Mouse (Mus musculus) MEL-GATA-1-ER (cell line): ENCODE results near the gene Prss32.

ENCODE experiments used
- DNase-seq: peaks from one replicate; pipeline ENCODE4 v3.0.0-alpha.2; 2012; ENCODE audit warnings: low read depth; ENCODE audit errors: extremely low read depth

Prss32 gene

GRCm38 (mm10) chr17:23843812-23844273 lies at the start of gene Prss32, which contains the start of gene Prss41:
Prss32 (plus strand) TSS chr17:23843855.
Prss41 (minus strand) TSS chr17:23844172.
- DNase-seq, result peak; percentile 61

- DNase-seq, result no peak
Measured at GRCm38 (mm10) chr17:23795323-23795722, 48.3 kb upstream of the Prss32 start.

- no peak for DNase-seq
Measured at GRCm38 (mm10) chr17:23797316-23797715, 46.3 kb upstream of the Prss32 start.

- no peak for DNase-seq
Measured at GRCm38 (mm10) chr17:23801627-23802026, 42.0 kb upstream of the Prss32 start.

- peak; percentile 98 for DNase-seq
Measured at GRCm38 (mm10) chr17:23802746-23803365, 40.8 kb upstream of the Prss32 start.

DNA sequence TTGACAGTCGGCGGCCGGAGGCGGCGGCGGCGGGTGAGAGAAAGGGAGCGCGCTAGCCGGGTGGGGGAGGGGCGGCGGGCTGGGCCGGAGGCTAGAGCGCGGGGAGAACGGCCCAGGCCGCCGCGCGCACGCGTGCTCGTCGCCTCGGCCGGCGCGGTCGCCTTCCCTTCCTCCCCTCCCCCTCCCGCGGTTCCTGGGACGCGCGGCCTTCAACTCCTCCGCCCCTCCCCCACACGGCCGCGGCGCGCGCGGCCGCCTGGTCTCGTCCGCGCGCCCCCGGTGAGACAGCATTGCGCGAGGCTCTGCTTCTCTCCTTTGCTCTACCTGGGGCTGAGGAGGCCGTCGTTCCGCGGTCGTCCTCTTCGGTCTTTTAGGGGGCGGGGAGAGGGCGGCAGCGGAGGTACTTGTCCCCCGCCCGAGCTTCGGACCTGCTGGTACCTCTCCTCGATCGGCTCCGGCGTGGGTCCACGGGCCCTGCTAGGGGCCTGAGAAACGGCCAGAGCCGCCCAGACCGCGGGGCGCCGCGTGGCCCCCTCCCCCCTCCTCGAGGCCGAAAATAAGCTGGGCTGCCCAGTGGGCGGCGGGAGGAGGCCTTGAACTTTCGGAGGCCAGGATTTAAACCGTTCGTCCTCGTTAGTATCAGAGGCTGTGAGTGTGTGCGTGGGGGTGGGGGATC lies 40.2 kb upstream of the Prss32 start:
- DNase-seq, result no peak

DNA sequence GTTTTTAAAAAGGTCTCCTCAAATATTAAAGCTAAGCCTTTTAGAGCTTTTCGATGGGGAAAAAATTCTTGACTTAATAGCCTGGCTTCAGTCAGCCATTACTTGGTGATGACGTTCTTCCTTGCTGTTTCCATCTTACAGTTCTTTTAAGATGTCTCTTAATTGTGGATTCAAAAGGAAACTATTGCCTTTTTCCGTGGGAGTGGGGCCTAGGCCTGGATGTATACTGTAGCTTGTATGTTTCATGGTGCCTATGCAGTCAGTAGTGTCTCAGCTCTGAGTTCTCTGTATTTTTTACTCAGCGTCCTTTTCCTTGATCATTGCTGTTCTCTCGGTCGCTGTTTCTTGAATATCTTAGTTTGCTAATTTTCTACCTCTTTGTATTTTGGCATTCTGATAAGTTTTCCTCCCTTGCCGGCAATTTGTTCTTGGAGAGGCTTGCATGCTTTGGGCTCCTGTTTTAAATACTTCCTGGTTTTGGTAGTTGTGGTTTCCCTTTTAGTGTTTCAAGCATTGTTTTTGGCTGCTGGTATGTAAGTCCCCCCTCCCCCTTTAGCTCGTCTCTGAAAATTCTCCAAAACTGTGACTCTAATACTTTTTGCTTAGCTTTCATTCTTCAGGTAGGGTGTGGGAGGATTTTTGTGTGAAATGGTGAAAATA lies 39.1 kb upstream of the Prss32 start:
- DNase-seq, result no peak

GRCm38 (mm10) chr17:23806867-23807266 lies 36.8 kb upstream of the Prss32 start:
- DNase-seq, result no peak

GRCm38 (mm10) chr17:23807918-23808317 lies 35.7 kb upstream of the Prss32 start:
- DNase-seq, result no peak

- DNase-seq, result no peak
Measured at GRCm38 (mm10) chr17:23815641-23816040, 28.0 kb upstream of the Prss32 start.

DNA sequence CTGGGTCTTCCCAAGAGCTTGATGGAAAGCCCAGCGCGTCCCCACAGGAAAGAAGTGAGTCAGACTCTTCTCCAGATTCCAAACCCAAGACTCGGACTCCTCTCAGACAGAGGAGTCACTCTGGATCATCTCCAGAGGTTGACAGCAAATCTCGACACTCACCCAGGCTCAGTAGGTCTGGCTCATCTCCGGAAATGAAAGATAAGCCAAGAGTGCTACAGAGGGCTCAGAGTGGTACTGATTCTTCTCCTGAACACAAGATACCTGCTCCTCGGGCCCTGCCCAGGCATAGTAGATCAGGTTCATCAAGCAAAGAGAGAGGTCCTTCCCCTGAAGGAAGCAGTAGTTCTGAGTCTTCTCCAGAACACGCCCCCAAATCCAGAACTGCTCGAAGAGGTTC lies 25.1 kb upstream of the Prss32 start:
- DNase-seq, result no peak

DNA sequence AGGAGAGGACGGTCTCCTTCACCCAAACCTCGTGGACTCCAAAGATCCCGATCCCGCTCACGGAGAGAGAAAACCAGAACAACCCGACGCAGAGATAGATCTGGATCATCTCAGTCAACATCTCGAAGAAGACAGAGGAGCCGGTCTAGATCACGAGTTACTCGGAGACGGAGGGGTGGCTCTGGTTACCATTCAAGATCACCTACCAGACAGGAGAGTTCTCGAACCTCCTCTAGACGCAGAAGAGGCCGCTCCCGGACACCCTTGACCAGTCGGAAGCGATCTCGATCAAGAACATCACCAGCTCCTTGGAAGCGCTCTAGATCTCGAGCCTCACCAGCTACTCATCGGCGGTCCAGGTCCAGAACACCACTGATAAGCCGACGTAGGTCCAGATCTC lies 24.4 kb upstream of the Prss32 start:
- DNase-seq, result no peak

DNA sequence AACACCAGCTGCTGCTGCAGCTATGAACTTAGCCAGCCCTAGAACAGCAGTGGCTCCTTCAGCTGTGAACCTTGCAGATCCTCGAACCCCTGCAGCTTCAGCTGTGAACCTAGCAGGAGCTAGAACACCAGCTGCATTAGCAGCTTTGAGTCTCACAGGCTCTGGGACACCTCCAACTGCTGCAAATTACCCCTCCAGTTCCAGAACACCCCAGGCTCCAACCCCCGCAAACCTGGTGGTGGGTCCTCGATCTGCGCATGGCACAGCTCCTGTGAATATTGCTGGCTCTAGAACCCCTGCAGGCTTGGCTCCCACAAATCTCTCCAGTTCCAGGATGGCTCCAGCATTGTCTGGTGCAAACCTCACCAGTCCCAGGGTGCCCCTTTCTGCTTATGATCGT lies 22.9 kb upstream of the Prss32 start:
- no peak for DNase-seq

DNA sequence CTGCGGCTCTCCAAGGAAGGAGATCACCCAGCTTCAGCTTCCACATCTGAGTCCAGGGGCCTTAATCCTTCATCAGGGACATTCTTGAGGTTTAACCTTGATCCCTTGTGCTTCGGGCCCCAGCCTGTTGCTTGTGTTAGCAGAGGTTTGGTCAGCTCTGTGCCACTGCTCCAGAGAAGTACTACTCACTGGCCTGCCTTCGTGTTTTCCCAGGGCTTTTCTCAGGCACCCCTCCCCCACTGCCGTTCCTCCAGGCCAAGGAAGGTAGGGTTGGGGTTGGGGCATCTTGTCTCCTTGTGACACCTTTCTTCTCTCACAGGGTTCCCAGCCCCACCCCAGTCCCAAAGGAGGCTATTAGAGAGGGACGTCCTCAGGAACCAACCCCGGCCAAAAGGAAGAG lies 21.6 kb upstream of the Prss32 start:
- no peak for DNase-seq

- no peak for DNase-seq
Measured at GRCm38 (mm10) chr17:23823018-23823417, 20.6 kb upstream of the Prss32 start.

GRCm38 (mm10) chr17:23823614-23824013 lies 20.0 kb upstream of the Prss32 start:
- DNase-seq, result no peak

GRCm38 (mm10) chr17:23825591-23825990 lies 18.1 kb upstream of the Prss32 start:
- no peak for DNase-seq

- no peak for DNase-seq
Measured at GRCm38 (mm10) chr17:23828271-23829001, 15.2 kb upstream of the Prss32 start.

DNA sequence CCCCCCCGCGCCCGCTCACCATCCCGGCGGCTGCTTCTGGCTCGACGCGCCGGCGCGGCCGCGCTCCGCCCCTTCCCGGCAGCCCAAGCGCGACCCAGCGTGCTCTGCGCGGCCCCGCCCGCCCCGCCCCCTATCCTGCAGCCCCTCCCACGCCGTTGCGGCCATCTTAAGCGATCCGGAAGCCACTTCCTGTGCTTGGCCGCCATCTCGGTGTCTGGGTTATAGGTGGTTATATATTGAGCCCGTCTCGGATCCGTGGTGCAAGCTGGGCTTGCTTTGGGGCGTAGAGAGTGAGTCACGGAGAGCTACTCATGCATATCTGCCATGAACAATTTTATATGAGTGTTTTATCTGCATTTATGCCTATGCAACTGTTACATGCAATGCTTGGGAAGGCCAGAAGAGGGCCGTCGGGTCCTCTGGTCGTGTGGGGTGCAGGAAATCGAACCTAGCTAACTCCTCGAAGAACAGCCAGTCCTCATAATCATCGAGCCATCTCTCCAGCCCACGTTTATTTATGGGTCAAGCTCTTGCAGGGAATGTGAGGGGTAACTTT lies 14.5 kb upstream of the Prss32 start, which contains the start of gene Elob:
Elob (minus strand) TSS at position 73 of the 556 bp plus-strand sequence.
- DNase-seq, result peak; percentile 76

- DNase-seq, result no peak
Measured at GRCm38 (mm10) chr17:23831201-23831600, 12.5 kb upstream of the Prss32 start.

DNA sequence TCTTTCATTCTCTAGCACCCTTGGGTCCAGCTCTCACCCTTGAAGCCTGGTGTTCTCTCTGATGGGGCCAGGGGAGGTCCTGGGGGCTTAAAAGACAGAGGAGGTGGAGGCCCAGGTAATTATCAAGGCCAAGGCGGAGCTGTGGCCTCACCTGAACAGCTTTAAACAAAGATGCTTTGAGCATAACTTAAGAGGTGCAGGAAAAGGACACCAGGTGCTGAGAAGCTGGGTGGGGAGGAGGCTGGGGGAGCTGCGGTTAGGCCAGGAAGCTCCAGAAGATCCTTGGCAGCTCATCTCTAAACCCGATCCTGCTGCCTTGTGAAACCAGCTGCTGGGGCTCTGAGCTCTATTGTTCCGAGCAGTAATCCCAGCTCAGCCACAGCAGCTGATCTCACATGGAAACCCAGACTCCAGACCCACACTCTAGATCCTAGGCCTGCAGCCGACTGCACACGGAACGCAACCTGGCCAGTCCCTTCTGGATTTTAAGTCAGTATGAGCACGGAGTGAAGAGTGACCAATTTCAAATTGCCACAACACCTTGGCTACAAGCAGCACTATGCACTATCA lies 7.6 kb upstream of the Prss32 start, which contains the start of gene Prss33:
Prss33 (minus strand) TSS at position 51 of the 570 bp plus-strand sequence.
- no peak for DNase-seq
